Mouse (Mus musculus): ENCODE measurements around the gene Lig1. TPM values are rescaled to one million over a fixed set of nuclear protein-coding genes. Genes with fewer than 3 reads are reported as not detected.

The Lig1 gene
- polyA plus RNA-seq, 1 experiment from 2014 or later, result 62.0 TPM

DNA sequence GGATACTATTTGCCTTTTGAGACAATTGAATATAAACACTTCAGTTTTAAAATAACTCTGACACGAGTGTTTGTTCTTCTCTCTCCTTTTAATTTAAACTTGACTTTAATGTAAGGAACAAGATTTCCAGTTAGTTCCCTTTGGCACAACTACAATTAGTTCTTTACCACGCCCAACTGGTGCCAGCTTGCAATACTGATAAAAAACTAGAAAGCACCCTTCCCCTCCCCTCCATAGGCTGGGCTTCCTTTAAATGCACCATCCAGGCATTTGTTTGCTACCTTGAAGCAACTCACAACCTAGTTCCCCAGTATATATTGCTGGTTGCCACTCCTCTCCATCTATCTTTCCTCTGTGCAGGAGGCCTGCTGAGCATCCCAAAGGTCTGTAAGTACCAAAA is 47.2 kb downstream of the Lig1 start, which contains the start of gene Pla2g4c:
Gene Pla2g4c (plus strand): TSS at position 340 of the 400 bp plus-strand sequence.
- DNase-seq (ENCODE audit: low spot score) (no peak), ATAC-seq (no peak)
- Histone ChIP-seq H3K4me3 (ENCODE audit: low read depth, low read length) (no peak within 1 kb of the TSS), H3K4me1 (ENCODE audit: control insufficient read depth, insufficient read depth, low read length) (no peaks in the 10 kb centered on the region), H3K27ac (ENCODE audit: low read depth, low read length) (no peak within 1 kb of the TSS), H3K27me3 (replicated peaks; ENCODE audit: control insufficient read depth, insufficient read depth, low read length) (no peaks in the 10 kb centered on the region), H3K9ac (ENCODE audit: low read length) (no peak within 1 kb of the TSS), H3K36me3 (ENCODE audit: control insufficient read depth, insufficient read depth, low read length) (no peaks in the 10 kb centered on the region), H3K4me2 (ENCODE audit: low read length) (no peak within 1 kb of the TSS), H3K9me3 (replicated peaks; ENCODE audit: control insufficient read depth, low read length) (no peaks in the 10 kb centered on the region)
- 88% methylated on average over 2 of the region's 2 CpGs for WGBS

DNA sequence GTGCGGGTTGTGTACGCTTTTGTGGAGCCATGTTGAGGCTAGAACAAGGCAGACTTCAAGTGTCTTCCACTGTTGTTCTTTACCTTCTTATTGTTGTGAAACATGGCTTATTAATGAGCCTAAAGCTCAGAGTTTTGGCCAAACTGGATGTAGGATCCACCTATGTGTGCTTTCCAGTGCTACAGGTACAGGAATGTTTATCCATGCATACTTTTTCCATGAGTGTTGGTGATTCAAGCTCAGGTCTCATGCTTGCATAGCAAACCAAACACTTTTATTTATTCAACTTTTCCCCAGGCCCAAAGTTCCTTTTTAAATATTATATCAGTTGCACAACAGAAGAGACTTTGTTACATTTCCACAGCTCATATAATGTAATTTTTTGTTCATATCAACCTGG is 53.5 kb downstream of the Lig1 start:
- Histone ChIP-seq H3K27me3 (replicated peaks; ENCODE audit: control insufficient read depth, insufficient read depth, low read length) (no peaks in the 10 kb centered on the region), H3K9me3 (replicated peaks; ENCODE audit: control insufficient read depth, low read length) (no peaks in the 10 kb centered on the region), H3K4me2 (ENCODE audit: low read length) (no peak overlapping the region), H3K27ac (ENCODE audit: low read depth, low read length) (no peak overlapping the region), H3K9ac (ENCODE audit: low read length) (no peak overlapping the region), H3K4me1 (ENCODE audit: control insufficient read depth, insufficient read depth, low read length) (no peaks in the 10 kb centered on the region), H3K36me3 (ENCODE audit: control insufficient read depth, insufficient read depth, low read length) (peaks cover 7% of the 10 kb centered on the region; the same call in 1 of the 2 replicates), H3K4me3 (ENCODE audit: low read depth, low read length) (no peak overlapping the region)
- 100% methylated on average over 2 of the region's 2 CpGs for WGBS
- no peak for DNase-seq (ENCODE audit: low spot score)
- ATAC-seq, result no peak

DNA sequence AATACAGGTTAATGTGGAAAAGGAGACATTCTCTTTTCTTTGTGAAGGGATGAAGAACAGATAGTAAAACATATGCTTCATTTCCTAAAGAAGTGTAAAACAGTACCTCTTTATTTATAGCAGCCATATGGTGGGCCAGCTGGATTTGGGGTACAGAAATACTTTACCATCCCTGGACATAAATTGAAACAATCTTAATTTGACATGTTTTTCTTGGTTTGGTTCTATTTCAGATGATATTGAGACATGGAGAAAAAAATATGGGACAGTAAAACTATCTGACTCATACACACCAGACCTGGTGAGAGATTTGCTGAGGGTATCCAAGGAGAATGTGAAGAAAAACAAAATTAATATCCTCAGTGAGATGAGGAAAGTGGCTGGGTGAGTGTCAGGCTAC is 78.9 kb downstream of the Lig1 start:
- Histone ChIP-seq H3K9me3 (replicated peaks; ENCODE audit: control insufficient read depth, low read length) (peaks cover 6% of the 10 kb centered on the region; the same call in 1 of the 2 replicates), H3K4me3 (ENCODE audit: low read depth, low read length) (no peak overlapping the region), H3K9ac (ENCODE audit: low read length) (no peak overlapping the region), H3K4me2 (ENCODE audit: low read length) (no peak overlapping the region), H3K27me3 (replicated peaks; ENCODE audit: control insufficient read depth, insufficient read depth, low read length) (no peaks in the 10 kb centered on the region), H3K27ac (ENCODE audit: low read depth, low read length) (no peak overlapping the region), H3K36me3 (ENCODE audit: control insufficient read depth, insufficient read depth, low read length) (peaks cover 17% of the 10 kb centered on the region), H3K4me1 (ENCODE audit: control insufficient read depth, insufficient read depth, low read length) (no peaks in the 10 kb centered on the region)
- DNase-seq (ENCODE audit: low spot score) (no peak), ATAC-seq (no peak)

Other genes starting within 250 kb of the Lig1 start
- gene Chmp2a, start 242.5 kb upstream of the Lig1 start, polyA plus RNA-seq (2014; fragmentation: Nextera tagmentation; extraction: Ambion mirVana), result 189 and 215 TPM in 2 replicates
- 73.4 and 77.9 TPM in 2 replicates for gene Ube2m, start 239.0 kb upstream of the Lig1 start, polyA plus RNA-seq (2014; fragmentation: Nextera tagmentation; extraction: Ambion mirVana)
- 4.0 and 6.3 TPM in 2 replicates for gene Mzf1, start 222.5 kb upstream of the Lig1 start, polyA plus RNA-seq (2014; fragmentation: Nextera tagmentation; extraction: Ambion mirVana)
- 0.04 and 0.06 TPM in 2 replicates for gene Vmn1r85, start 182.1 kb upstream of the Lig1 start, polyA plus RNA-seq (2014; fragmentation: Nextera tagmentation; extraction: Ambion mirVana)
- gene Vmn1r86, start 157.4 kb upstream of the Lig1 start, polyA plus RNA-seq (2014; fragmentation: Nextera tagmentation; extraction: Ambion mirVana), result not detected in 2 replicates
- not detected in 2 replicates for gene Vmn1r87, start 137.1 kb upstream of the Lig1 start, polyA plus RNA-seq (2014; fragmentation: Nextera tagmentation; extraction: Ambion mirVana)
- not detected in 2 replicates for gene Vmn1r88, start 117.7 kb upstream of the Lig1 start, polyA plus RNA-seq (2014; fragmentation: Nextera tagmentation; extraction: Ambion mirVana)
- not detected in 2 replicates for gene Vmn1r89, start 64.3 kb upstream of the Lig1 start, polyA plus RNA-seq (2014; fragmentation: Nextera tagmentation; extraction: Ambion mirVana)
- gene Zswim9, start 1.4 kb downstream of the Lig1 start, polyA plus RNA-seq (2014; fragmentation: Nextera tagmentation; extraction: Ambion mirVana), result 7.1 and 9.0 TPM in 2 replicates
- gene Pla2g4c, start 47.4 kb downstream of the Lig1 start, polyA plus RNA-seq (2014; fragmentation: Nextera tagmentation; extraction: Ambion mirVana), result 0.35 and 0.36 TPM in 2 replicates
- not detected in 2 replicates for gene Cabp5, start 120.8 kb downstream of the Lig1 start, polyA plus RNA-seq (2014; fragmentation: Nextera tagmentation; extraction: Ambion mirVana)
- gene Bsph1, start 173.6 kb downstream of the Lig1 start, polyA plus RNA-seq (2014; fragmentation: Nextera tagmentation; extraction: Ambion mirVana), result not detected in 2 replicates

Measured in forebrain, embryonic 14.5 days (tissue).